Mouse (Mus musculus): Measurements from ENCODE around the gene Adgrl3. TPM values are rescaled to one million over a fixed set of nuclear protein-coding genes. Genes with fewer than 3 reads are reported as not detected.

The Adgrl3 gene
- polyA plus RNA-seq (2012) = not detected in 2 replicates

GRCm38 (mm10) chr5:81019590-81020254 is at the start of gene Adgrl3:
Adgrl3 (plus strand) TSS chr5:81020138.
- no peak for TF ChIP-seq GATA1 (IDR thresholded peaks at IDR 0.05; ENCODE audit: low read length)

- TF ChIP-seq GATA1 (IDR thresholded peaks at IDR 0.05; ENCODE audit: low read length) = no peak
Observed at GRCm38 (mm10) chr5:81019166-81019565, 772 bp upstream of the Adgrl3 start.

- TF ChIP-seq GATA1 (IDR thresholded peaks at IDR 0.05; ENCODE audit: low read length) = no peak
Observed at GRCm38 (mm10) chr5:81020281-81021005, 505 bp downstream of the Adgrl3 start.

- no peak for TF ChIP-seq GATA1 (IDR thresholded peaks at IDR 0.05; ENCODE audit: low read length)
Observed at GRCm38 (mm10) chr5:81021006-81021320, 1.0 kb downstream of the Adgrl3 start.

- no peak for TF ChIP-seq GATA1 (IDR thresholded peaks at IDR 0.05; ENCODE audit: low read length)
Observed at GRCm38 (mm10) chr5:81021331-81021863, 1.5 kb downstream of the Adgrl3 start.

- no peak for TF ChIP-seq GATA1 (IDR thresholded peaks at IDR 0.05; ENCODE audit: low read length)
Observed at GRCm38 (mm10) chr5:81021864-81022305, 1.9 kb downstream of the Adgrl3 start.

- no peak for TF ChIP-seq GATA1 (IDR thresholded peaks at IDR 0.05; ENCODE audit: low read length)
Observed at GRCm38 (mm10) chr5:81022306-81023071, 2.6 kb downstream of the Adgrl3 start.

GRCm38 (mm10) chr5:81023923-81024715 is 4.2 kb downstream of the Adgrl3 start:
- TF ChIP-seq GATA1 (IDR thresholded peaks at IDR 0.05; ENCODE audit: low read length) = no peak

- no peak for TF ChIP-seq GATA1 (IDR thresholded peaks at IDR 0.05; ENCODE audit: low read length)
Observed at GRCm38 (mm10) chr5:81028875-81029274, 8.9 kb downstream of the Adgrl3 start.

GRCm38 (mm10) chr5:81037091-81037490 is 17.2 kb downstream of the Adgrl3 start:
- TF ChIP-seq GATA1 (IDR thresholded peaks at IDR 0.05; ENCODE audit: low read length) = no peak

- no peak for TF ChIP-seq GATA1 (IDR thresholded peaks at IDR 0.05; ENCODE audit: low read length)
Observed at GRCm38 (mm10) chr5:81043875-81044274, 23.9 kb downstream of the Adgrl3 start.

GRCm38 (mm10) chr5:81046128-81046527 is 26.2 kb downstream of the Adgrl3 start:
- no peak for TF ChIP-seq GATA1 (IDR thresholded peaks at IDR 0.05; ENCODE audit: low read length)

GRCm38 (mm10) chr5:81054628-81055027 is 34.7 kb downstream of the Adgrl3 start:
- TF ChIP-seq GATA1 (IDR thresholded peaks at IDR 0.05; ENCODE audit: low read length) = no peak

GRCm38 (mm10) chr5:81055253-81055652 is 35.3 kb downstream of the Adgrl3 start:
- no peak for TF ChIP-seq GATA1 (IDR thresholded peaks at IDR 0.05; ENCODE audit: low read length)

- TF ChIP-seq GATA1 (IDR thresholded peaks at IDR 0.05; ENCODE audit: low read length) = no peak
Observed at GRCm38 (mm10) chr5:81058122-81058521, 38.2 kb downstream of the Adgrl3 start.
